Mouse (Mus musculus) stomach, embryonic 15.5 days (tissue): ENCODE results near the gene Smc6. TPM values are rescaled to one million over a fixed set of nuclear protein-coding genes. Genes with fewer than 3 reads are reported as not detected.

Experiments
- ATAC-seq: fragments of 200-750 bp; cut with Nextera tagmentation; 2 replicates; pipeline ENCODE4 v1.8.0; 2017; ENCODE audit warnings: low read depth, moderate number of reproducible peaks, moderate TSS enrichment; ENCODE audit not compliant: insufficient read depth, low FRiP score
- H3K27ac ChIP-seq: fragments of 300-500 bp; sonication (generic); 2 replicates; pipeline ENCODE4 v1.5.1; 2015; ENCODE audit warnings: mild to moderate bottlenecking, inconsistent platforms
- H3K27me3 ChIP-seq: fragments of 300-500 bp; sonication (generic); replicated peaks from 2 replicates; pipeline ENCODE4 v1.6.1; 2015; ENCODE audit warnings: inconsistent platforms
- H3K36me3 ChIP-seq: fragments of 300-500 bp; sonication (generic); 2 replicates; pipeline ENCODE4 v1.6.1; 2015; ENCODE audit warnings: inconsistent platforms
- H3K4me1 ChIP-seq: fragments of 300-500 bp; sonication (generic); 2 replicates; pipeline ENCODE4 v1.6.1; 2015; ENCODE audit warnings: inconsistent platforms
- H3K4me2 ChIP-seq: fragments of 300-500 bp; sonication (generic); 2 replicates; pipeline ENCODE4 v1.6.1; 2015; ENCODE audit warnings: mild to moderate bottlenecking, inconsistent platforms
- H3K4me3 ChIP-seq: fragments of 300-500 bp; sonication (generic); replicated peaks from 2 replicates; pipeline ENCODE4 v1.5.1; 2015; ENCODE audit warnings: inconsistent platforms
- H3K9ac ChIP-seq: fragments of 300-500 bp; sonication (generic); 2 replicates; pipeline ENCODE4 v1.6.1; 2015; ENCODE audit warnings: inconsistent platforms
- H3K9me3 ChIP-seq: fragments of 300-500 bp; sonication (generic); 2 replicates; pipeline ENCODE4 v1.6.1; 2016; ENCODE audit warnings: inconsistent platforms
- WGBS: fragments of 180-500 bp; shearing (Covaris S2); methylation state at CpG from one replicate; pipeline ENCODE4 v1.1.7; 2015; 5-methylcytosine and 5-hydroxymethylcytosine counted together
- polyA plus RNA-seq: library from polyadenylated mRNA; unstranded; fragments of >200 nt; fragmentation: Nextera tagmentation; extraction: Ambion mirVana; gene quantifications from 2 replicates; pipeline ENCODE4 v1.2.1, GENCODE M21; 2015

Gene Smc6
- polyA plus RNA-seq, 1 experiment from 2014 or later, result 141 TPM

DNA sequence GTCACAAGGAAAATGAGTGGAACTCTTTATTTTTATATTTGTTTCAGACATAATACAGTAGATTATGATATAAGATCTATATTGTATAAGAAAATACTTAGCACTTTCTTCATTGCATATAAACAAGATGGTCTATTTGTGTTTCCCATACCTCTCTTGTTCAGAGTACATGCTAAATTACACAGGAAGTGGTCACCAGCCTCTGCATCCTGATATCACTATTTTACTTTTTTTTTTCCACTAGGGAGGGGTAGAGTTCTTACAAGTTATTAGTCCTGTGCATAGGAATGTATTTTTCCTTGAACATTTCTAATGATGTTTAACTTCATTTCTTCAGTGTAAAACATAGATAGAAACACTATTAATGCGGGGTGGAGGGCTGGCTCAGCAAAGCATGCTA is 35.2 kb downstream of the Smc6 start:
- ATAC-seq, result no peak
- no peaks in the 10 kb centered on the region for H3K27me3 ChIP-seq
- no peak overlapping the region for H3K9ac ChIP-seq
- H3K4me2 ChIP-seq, result no peak overlapping the region
- WGBS, result 97% methylated on average over 1 of the region's 1 CpGs
- no peak overlapping the region for H3K4me3 ChIP-seq
- no peaks in the 10 kb centered on the region for H3K4me1 ChIP-seq
- no peaks in the 10 kb centered on the region for H3K9me3 ChIP-seq
- peaks cover 24% of the 10 kb centered on the region for H3K36me3 ChIP-seq
- no peak overlapping the region for H3K27ac ChIP-seq

DNA sequence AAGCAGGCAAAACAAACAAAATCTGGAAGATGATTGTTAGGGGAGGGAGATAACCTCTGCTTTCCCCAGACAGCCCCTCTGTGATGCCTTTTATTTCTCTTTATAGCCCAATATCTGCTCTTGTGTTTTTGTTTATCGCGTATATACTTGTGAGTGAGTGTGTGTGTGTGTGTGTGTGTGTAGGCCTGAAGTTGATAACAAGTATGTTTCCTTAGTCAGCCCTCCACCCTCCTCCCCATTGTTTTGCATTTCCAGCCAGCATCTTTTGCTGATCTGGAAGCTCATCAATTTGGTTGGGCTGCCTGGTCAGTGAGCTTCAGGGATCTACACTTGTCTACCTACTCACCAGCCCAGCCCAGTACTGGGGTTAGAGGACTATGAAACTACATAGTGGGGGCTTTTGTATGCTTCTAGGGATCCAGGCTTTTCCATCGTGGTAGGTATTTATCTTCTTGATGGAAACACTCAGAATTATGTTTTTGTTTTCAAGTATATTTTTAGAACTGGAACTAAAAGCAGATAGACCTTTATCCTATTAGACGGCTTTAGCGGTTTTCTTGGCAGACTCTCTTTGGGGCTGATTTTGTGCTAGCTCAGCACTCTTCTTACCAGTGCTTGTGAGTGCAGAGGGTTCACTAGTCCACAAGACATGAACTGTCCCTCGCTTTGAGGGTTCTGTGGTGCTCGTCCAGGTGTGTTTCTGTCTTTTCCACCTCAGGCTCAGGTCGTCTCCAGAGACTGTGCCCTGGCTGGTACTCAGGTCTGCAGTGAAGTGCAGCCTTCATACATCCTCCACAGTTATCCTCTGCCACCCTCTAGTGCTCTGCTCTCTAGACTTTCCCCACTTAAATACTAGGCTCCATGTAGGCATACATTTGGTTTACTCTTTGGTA is 41.3 kb downstream of the Smc6 start:
- Histone ChIP-seq H3K4me1 (no peaks in the 10 kb centered on the region), H3K27ac (no peak overlapping the region), H3K4me2 (no peak overlapping the region), H3K9ac (no peak overlapping the region), H3K27me3 (no peaks in the 10 kb centered on the region), H3K9me3 (no peaks in the 10 kb centered on the region), H3K36me3 (peaks cover 33% of the 10 kb centered on the region), H3K4me3 (no peak overlapping the region)
- 85% methylated on average over 8 of the region's 8 CpGs for WGBS
- ATAC-seq, result no peak

DNA sequence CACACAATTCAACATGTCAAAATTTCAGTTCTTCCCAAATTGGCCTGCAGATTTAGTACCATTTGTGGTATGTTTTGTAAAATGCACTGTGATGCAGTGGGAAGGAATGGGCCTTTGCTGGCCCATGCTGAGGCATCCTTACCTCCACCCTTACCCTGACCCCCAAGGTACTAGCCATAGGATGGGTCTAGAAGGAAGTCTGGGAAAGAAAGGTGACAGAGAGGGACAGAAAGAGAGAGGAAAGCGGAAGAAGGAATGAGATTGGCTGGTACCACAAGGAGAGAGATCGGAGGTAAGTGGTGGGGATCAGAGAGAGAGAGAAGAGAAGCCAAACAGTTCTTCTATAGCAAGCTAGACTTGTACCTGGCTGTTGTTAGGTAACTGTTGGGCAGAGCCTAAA is 45.4 kb downstream of the Smc6 start:
- H3K4me3 ChIP-seq, result no peak overlapping the region
- no peak for ATAC-seq
- H3K27ac ChIP-seq, result no peak overlapping the region
- H3K9me3 ChIP-seq, result no peaks in the 10 kb centered on the region
- 96% methylated on average over 2 of the region's 2 CpGs for WGBS
- H3K36me3 ChIP-seq, result peaks cover 16% of the 10 kb centered on the region
- H3K4me1 ChIP-seq, result no peaks in the 10 kb centered on the region
- H3K27me3 ChIP-seq, result no peaks in the 10 kb centered on the region
- no peak overlapping the region for H3K9ac ChIP-seq
- no peak overlapping the region for H3K4me2 ChIP-seq

DNA sequence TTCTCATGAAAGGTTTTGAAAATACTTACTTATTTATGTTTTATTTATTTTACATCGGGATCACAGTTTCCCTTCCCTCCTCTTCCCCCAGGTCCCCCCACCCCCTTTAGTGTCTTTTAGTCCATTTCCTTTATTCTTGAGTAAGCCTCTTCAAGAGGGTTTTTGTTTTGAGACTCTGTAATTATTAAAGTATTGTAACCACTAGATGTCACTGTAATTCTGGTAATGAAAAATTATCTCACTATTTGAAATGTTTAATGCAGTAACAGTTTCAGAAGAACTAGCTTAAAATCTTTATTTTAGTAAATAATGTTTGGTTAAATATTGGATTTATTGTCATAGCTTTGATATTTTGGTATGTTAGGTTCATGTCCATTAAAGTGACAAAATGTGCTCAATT is 48.2 kb downstream of the Smc6 start:
- WGBS, result 42% methylated on average over 1 of the region's 1 CpGs
- H3K27me3 ChIP-seq, result no peaks in the 10 kb centered on the region
- no peaks in the 10 kb centered on the region for H3K9me3 ChIP-seq
- H3K27ac ChIP-seq, result no peak overlapping the region
- no peak for ATAC-seq
- H3K4me2 ChIP-seq, result no peak overlapping the region
- H3K9ac ChIP-seq, result no peak overlapping the region
- peaks cover 9% of the 10 kb centered on the region; the same call in 1 of the 2 replicates for H3K36me3 ChIP-seq
- no peaks in the 10 kb centered on the region for H3K4me1 ChIP-seq
- no peak overlapping the region for H3K4me3 ChIP-seq

DNA sequence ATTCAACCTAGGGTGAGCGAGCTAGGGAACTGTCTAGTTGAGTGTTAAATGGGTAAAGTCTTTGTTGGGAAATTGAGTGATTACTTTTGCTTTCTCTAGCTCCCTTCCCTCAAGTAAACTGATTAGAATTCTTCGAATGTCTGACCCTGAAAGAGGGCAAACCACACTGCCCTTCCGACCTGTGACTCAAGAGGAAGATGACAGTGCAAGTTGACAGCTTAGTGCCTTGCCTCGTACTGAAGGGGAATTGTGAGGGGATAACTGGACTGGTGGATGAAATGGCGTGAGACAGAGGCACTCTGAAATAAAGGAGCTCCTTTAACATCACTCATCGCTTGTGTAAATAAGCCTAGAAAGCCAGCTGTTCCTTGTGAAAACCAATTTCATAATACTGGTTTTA is 52.0 kb downstream of the Smc6 start:
- Histone ChIP-seq H3K36me3 (peaks cover 9% of the 10 kb centered on the region; the same call in 1 of the 2 replicates), H3K27me3 (no peaks in the 10 kb centered on the region), H3K9me3 (no peaks in the 10 kb centered on the region), H3K4me2 (no peak overlapping the region), H3K4me1 (no peaks in the 10 kb centered on the region), H3K27ac (no peak overlapping the region), H3K9ac (no peak overlapping the region), H3K4me3 (no peak overlapping the region)
- ATAC-seq, result no peak
- 40% methylated on average over 6 of the region's 6 CpGs for WGBS

DNA sequence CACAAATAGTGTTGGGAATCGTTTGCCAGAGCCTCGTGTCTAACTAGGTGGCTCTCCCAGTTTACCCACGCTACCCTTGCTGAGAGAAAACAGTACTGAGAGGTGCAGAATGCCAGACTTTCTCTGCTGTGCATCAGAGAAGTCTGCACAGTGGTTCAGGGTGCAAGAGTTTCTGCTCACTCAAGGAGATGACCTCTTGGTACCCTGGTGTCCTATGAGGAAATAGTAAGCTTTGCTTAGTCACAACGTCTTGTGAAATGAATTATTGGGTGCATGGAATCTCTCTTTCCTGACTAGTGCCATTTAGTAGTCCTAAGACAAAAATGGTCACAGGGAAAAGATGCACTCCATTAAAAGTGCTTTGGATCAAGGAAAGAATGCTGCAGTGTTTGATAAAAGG is 58.8 kb downstream of the Smc6 start:
- no peaks in the 10 kb centered on the region for H3K4me1 ChIP-seq
- H3K27ac ChIP-seq, result no peak overlapping the region
- no peak overlapping the region for H3K4me3 ChIP-seq
- ATAC-seq, result no peak
- H3K36me3 ChIP-seq, result no peaks in the 10 kb centered on the region
- H3K9me3 ChIP-seq, result no peaks in the 10 kb centered on the region
- H3K4me2 ChIP-seq, result no peak overlapping the region
- H3K9ac ChIP-seq, result no peak overlapping the region
- H3K27me3 ChIP-seq, result no peaks in the 10 kb centered on the region
- 44% methylated on average over 4 of the region's 4 CpGs for WGBS

DNA sequence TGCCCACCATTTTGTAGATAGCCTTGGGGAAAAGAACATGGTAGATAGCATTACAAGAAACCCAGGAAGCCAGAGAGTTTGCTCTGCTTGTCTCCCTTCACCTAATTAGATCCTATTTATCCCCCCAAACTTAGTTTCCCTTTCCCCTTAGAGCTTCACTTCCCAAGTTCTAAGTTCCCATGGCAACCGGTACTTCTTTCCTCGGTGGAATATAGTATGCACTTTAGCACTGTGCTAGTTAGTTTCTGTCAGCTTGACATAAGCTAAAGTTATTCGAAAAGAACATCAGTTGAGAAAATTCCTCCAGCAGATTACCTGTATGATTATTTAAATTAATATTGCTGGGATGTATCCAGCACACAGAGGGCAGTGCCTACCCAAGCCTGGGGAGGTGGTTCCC is 60.8 kb downstream of the Smc6 start:
- Histone ChIP-seq H3K4me3 (no peak overlapping the region), H3K27ac (no peak overlapping the region), H3K36me3 (no peaks in the 10 kb centered on the region), H3K9ac (no peak overlapping the region), H3K4me1 (no peaks in the 10 kb centered on the region), H3K4me2 (no peak overlapping the region), H3K9me3 (no peaks in the 10 kb centered on the region), H3K27me3 (no peaks in the 10 kb centered on the region)
- WGBS, result 76% methylated on average over 3 of the region's 3 CpGs
- no peak for ATAC-seq

DNA sequence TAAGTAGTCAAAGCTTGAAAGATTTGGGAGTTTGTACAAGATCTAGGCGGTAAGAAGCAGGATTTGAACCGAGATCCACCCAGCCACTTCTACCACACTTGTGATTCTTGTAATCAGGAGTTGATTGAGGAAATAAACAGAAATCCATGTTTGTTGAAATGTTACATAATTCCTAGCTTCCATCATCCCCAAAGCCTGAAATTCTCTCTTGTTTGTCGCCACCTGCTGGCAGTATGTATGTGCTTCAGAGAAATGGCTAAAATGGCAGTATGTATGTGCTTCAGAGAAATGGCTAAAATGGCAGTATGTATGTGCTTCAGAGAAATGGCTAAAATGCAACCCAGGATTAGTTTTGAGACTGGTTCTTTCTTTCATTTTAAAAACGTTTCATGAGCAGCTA is 71.2 kb downstream of the Smc6 start:
- Histone ChIP-seq H3K9ac (no peak overlapping the region), H3K9me3 (no peaks in the 10 kb centered on the region), H3K4me2 (no peak overlapping the region), H3K27me3 (no peaks in the 10 kb centered on the region), H3K4me3 (no peak overlapping the region), H3K27ac (no peak overlapping the region), H3K4me1 (no peaks in the 10 kb centered on the region), H3K36me3 (no peaks in the 10 kb centered on the region)
- no peak for ATAC-seq
- WGBS, result 36% methylated on average over 4 of the region's 4 CpGs

DNA sequence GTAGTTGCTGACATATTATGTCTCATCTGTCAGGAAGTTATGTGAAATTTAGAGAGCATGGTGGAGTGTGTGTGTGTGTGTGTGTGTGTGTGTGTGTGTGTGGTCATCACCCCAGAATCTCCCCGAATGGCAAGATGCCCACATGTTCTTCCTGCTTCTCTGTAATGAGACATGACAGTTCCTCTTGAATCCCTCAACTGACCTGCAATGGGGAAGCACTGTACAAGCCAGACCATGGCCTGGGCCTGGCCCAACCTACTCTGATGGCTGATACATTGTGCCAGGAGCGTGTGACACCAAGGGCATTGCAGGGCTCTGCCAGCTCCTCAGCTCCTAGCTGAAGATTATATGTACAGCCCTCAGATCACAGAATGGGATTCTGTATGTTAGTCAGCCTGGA is 72.6 kb downstream of the Smc6 start:
- Histone ChIP-seq H3K4me2 (no peak overlapping the region), H3K4me3 (no peak overlapping the region), H3K27ac (no peak overlapping the region), H3K4me1 (no peaks in the 10 kb centered on the region), H3K9me3 (no peaks in the 10 kb centered on the region), H3K36me3 (no peaks in the 10 kb centered on the region), H3K27me3 (no peaks in the 10 kb centered on the region), H3K9ac (no peak overlapping the region)
- 91% methylated on average over 2 of the region's 2 CpGs for WGBS
- ATAC-seq, result no peak

DNA sequence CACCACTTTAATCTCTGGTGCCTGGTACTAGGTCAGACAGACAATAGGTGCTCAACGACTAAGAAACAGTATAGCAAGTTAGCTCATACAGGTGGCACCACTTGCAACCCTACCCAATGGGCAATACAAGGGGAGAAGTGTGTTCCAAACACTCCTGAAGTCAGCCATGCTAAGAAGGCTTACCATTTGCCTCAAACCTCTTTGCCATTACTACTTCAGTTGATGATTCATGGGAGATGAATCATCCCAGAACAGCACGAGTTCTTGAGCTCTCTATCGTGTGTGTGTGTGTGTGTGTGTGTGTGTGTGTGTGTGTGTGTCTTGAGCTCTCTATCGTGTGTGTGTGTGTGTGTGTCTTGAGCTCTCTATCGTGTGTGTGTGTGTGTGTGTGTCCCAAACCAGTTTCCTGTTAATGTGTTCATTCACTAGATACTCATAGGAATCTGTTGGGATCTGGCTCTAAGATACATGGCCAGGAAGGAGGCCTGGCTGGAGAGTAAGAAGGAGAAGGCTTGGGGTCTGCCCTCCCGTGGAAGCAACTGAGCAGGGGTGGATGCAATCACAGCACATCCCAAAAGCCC is 76.4 kb downstream of the Smc6 start:
- no peak overlapping the region for H3K27ac ChIP-seq
- no peak overlapping the region for H3K4me3 ChIP-seq
- 69% methylated on average over 6 of the region's 6 CpGs for WGBS
- ATAC-seq, result no peak
- H3K27me3 ChIP-seq, result no peaks in the 10 kb centered on the region
- H3K4me2 ChIP-seq, result no peak overlapping the region
- no peaks in the 10 kb centered on the region for H3K4me1 ChIP-seq
- no peaks in the 10 kb centered on the region for H3K36me3 ChIP-seq
- no peak overlapping the region for H3K9ac ChIP-seq
- H3K9me3 ChIP-seq, result no peaks in the 10 kb centered on the region

DNA sequence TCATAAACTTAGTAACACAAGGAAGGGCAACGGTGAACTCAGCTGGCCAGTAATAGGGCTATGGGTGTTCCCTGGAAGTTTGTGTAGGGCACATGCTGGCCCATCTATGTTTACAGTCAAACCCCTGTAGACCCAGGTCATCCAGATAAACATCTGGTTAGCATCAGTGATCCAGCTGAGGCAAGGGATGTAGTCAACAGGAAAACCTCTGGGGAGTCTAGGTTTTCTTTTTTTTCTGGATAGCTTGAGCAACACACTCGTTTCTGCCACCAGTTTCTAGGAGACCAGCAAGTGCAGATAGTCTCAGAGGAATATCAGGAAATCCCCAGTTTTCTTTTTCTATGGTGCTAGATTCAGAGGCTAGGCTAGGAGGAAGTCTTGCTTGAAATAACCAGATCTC is 80.3 kb downstream of the Smc6 start:
- Histone ChIP-seq H3K9me3 (no peaks in the 10 kb centered on the region), H3K9ac (no peak overlapping the region), H3K4me1 (no peaks in the 10 kb centered on the region), H3K36me3 (no peaks in the 10 kb centered on the region), H3K27me3 (no peaks in the 10 kb centered on the region), H3K27ac (no peak overlapping the region), H3K4me2 (no peak overlapping the region), H3K4me3 (no peak overlapping the region)
- 60% methylated on average over 2 of the region's 2 CpGs for WGBS
- ATAC-seq, result no peak

DNA sequence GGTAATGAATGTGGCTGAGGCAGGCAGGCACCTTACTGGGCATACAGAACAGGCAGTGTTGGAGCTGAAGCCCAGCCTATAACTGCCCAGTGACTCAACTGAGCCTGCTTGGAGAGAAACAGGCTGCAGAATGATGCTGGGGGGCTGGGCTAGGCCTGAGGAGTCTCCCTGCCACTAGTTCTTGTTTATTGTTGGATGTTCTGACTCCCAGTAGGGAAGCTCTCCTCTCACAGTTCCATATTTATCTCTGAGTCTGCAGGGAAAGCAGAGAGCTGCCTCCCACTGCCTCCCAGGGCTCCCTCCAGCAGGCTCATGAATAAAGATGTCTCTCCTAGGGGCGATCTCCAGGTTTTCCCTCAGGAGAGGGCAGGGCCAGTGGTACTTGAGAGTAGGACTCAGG is 82.7 kb downstream of the Smc6 start:
- no peak overlapping the region for H3K4me2 ChIP-seq
- no peak overlapping the region for H3K27ac ChIP-seq
- no peaks in the 10 kb centered on the region for H3K36me3 ChIP-seq
- no peaks in the 10 kb centered on the region for H3K4me1 ChIP-seq
- no peak overlapping the region for H3K4me3 ChIP-seq
- no peaks in the 10 kb centered on the region for H3K9me3 ChIP-seq
- no peak for ATAC-seq
- H3K9ac ChIP-seq, result no peak overlapping the region
- no peaks in the 10 kb centered on the region for H3K27me3 ChIP-seq
- WGBS, result 33% methylated on average over 1 of the region's 1 CpGs
